Mouse (Mus musculus): ENCODE data around the gene E2f8.

The E2f8 gene

GRCm38 (mm10) chr7:48851529-48852104 lies 29.8 kb downstream of the E2f8 start:
- no peak for DNase-seq

GRCm38 (mm10) chr7:48847820-48848650 lies 33.4 kb downstream of the E2f8 start, which contains the start of gene Csrp3:
Gene Csrp3 (minus strand): TSS chr7:48848033.
- DNase-seq: no peak

GRCm38 (mm10) chr7:48846755-48847154 lies 34.6 kb downstream of the E2f8 start:
- no peak for DNase-seq

GRCm38 (mm10) chr7:48845213-48845973 lies 36.0 kb downstream of the E2f8 start:
- DNase-seq: no peak

GRCm38 (mm10) chr7:48843541-48843940 lies 37.9 kb downstream of the E2f8 start:
- DNase-seq: no peak

- no peak for DNase-seq
Measured at GRCm38 (mm10) chr7:48842353-48842752, 39.0 kb downstream of the E2f8 start.

- no peak for DNase-seq
Measured at GRCm38 (mm10) chr7:48841538-48841937, 39.9 kb downstream of the E2f8 start.

GRCm38 (mm10) chr7:48840545-48840944 lies 40.9 kb downstream of the E2f8 start:
- no peak for DNase-seq

GRCm38 (mm10) chr7:48838434-48838833 lies 43.0 kb downstream of the E2f8 start:
- no peak for DNase-seq

GRCm38 (mm10) chr7:48836949-48837348 lies 44.4 kb downstream of the E2f8 start:
- DNase-seq: no peak

- no peak for DNase-seq
Measured at GRCm38 (mm10) chr7:48834989-48835626, 46.3 kb downstream of the E2f8 start.

- DNase-seq: no peak
Measured at GRCm38 (mm10) chr7:48834371-48834970, 46.9 kb downstream of the E2f8 start.

- DNase-seq: no peak
Measured at GRCm38 (mm10) chr7:48832735-48833134, 48.7 kb downstream of the E2f8 start.

GRCm38 (mm10) chr7:48830395-48830794 lies 51.0 kb downstream of the E2f8 start:
- DNase-seq: no peak

GRCm38 (mm10) chr7:48829177-48829910 lies 52.1 kb downstream of the E2f8 start:
- no peak for DNase-seq

GRCm38 (mm10) chr7:48825170-48825569 lies 56.2 kb downstream of the E2f8 start:
- DNase-seq: no peak

- DNase-seq: no peak
Measured at GRCm38 (mm10) chr7:48824671-48825070, 56.7 kb downstream of the E2f8 start.

- DNase-seq: no peak
Measured at GRCm38 (mm10) chr7:48823621-48824020, 57.8 kb downstream of the E2f8 start.

- no peak for DNase-seq
Measured at GRCm38 (mm10) chr7:48821654-48822053, 59.7 kb downstream of the E2f8 start.
